In genomic region chr5:53139140-53139539, GRCm38 (mm10) we compare ENCODE assay signal across 19 mouse cellular contexts.
DNase-seq lines count a peak whose midpoint lies in the region; ATAC-seq and TF ChIP-seq lines count a peak whose summit lies in the region.
"Had no signal": no experiment of that assay in that cellular context is flagged by ENCODE, and none has a peak within 500 bp of the region (broad histone marks: within the 10 kb centered on the region; RNA-seq: fewer than 3 reads in every experiment).

No protein-coding gene starts in this region.

- H3K4me2 ChIP-seq in heart, embryonic 11.5 days, result peak overlapping the region; percentile 11
- H3K4me2 ChIP-seq in midbrain, embryonic 15.5 days, result no peak overlapping the region
- H3K4me2 ChIP-seq in kidney, embryonic 16.5 days (replicated peaks; ENCODE audit: low read depth, low read length), result no peak overlapping the region
- H3K4me2 ChIP-seq: kidney, embryonic 15.5 days had no signal

- DNase-seq in heart, postnatal 14 days, result no peak
- DNase-seq in left cerebral cortex, adult 2 months (ENCODE audit: extremely low spot score in 1 of 2, low spot score in 2 of 2), result no peak
- no peak for DNase-seq in left cerebral cortex, adult 9 months (ENCODE audit: low spot score in 2 of 2)
- no peak for DNase-seq in forebrain, embryonic 10.5 days (ENCODE audit: extremely low spot score, low spot score)
- DNase-seq: adrenal gland, postnatal 14 days; cerebellum, postnatal 14 days; embryo, embryonic 11 days; gastrocnemius, postnatal 25 days; layer of hippocampus, postnatal 36 days; left cerebral cortex, postnatal 4 days; lung, adult 18-20 months had no signal

- no peak overlapping the region for H3K27ac ChIP-seq in heart, embryonic 11.5 days (ENCODE audit: low read depth, low read length)
- peak overlapping the region; percentile 51; the same call in 1 of the 2 replicates for H3K27ac ChIP-seq in left cerebral cortex, adult 2 months
- peak overlapping the region; percentile 74 for H3K27ac ChIP-seq in forebrain, embryonic 10.5 days
- 0 out of 2 replicates have a peak overlapping the region, but pooled peaks have one; percentile 13 for H3K27ac ChIP-seq in midbrain, embryonic 15.5 days
- no peak overlapping the region for H3K27ac ChIP-seq in kidney, embryonic 16.5 days (ENCODE audit: low read length)
- H3K27ac ChIP-seq: kidney, embryonic 15.5 days had no signal

- H3K9ac ChIP-seq in heart, embryonic 11.5 days (ENCODE audit: low read depth, low read length), result peak overlapping the region; percentile 59
- no peak overlapping the region for H3K9ac ChIP-seq in midbrain, embryonic 15.5 days
- H3K9ac ChIP-seq in kidney, embryonic 16.5 days (replicated peaks; ENCODE audit: low read length), result no peak overlapping the region
- H3K9ac ChIP-seq: kidney, embryonic 15.5 days had no signal

- ATAC-seq in heart, embryonic 11.5 days (replicated peaks; ENCODE audit: insufficient number of reproducible peaks, low FRiP score, low TSS enrichment), result no peak
- ATAC-seq in midbrain, embryonic 15.5 days (replicated peaks), result no peak
- ATAC-seq in kidney, embryonic 16.5 days (ENCODE audit: low FRiP score, low TSS enrichment), result no peak
- ATAC-seq: activated CD4-positive, CD25-positive, alpha-beta regulatory T cell, adult 4 months; inflammation-experienced regulatory T-cells, adult 6 months; Patski had no signal

- no peaks in the 10 kb centered on the region for H3K27me3 ChIP-seq in heart, embryonic 11.5 days (ENCODE audit: control insufficient read depth, insufficient read depth, low read length)
- peaks cover 5% of the 10 kb centered on the region; the same call in 1 of the 2 replicates for H3K27me3 ChIP-seq in forebrain, embryonic 10.5 days (ENCODE audit: poor library complexity, severe bottlenecking)
- H3K27me3 ChIP-seq in midbrain, embryonic 15.5 days (replicated peaks), result no peaks in the 10 kb centered on the region
- no peaks in the 10 kb centered on the region for H3K27me3 ChIP-seq in kidney, embryonic 16.5 days (ENCODE audit: insufficient read depth, low read length)
- H3K27me3 ChIP-seq: kidney, embryonic 15.5 days; Patski had no signal

- H3K9me3 ChIP-seq in heart, embryonic 11.5 days (replicated peaks; ENCODE audit: control insufficient read depth, low read length), result no peaks in the 10 kb centered on the region
- no peaks in the 10 kb centered on the region; the same call in 1 of the 2 replicates for H3K9me3 ChIP-seq in forebrain, embryonic 10.5 days
- H3K9me3 ChIP-seq in midbrain, embryonic 15.5 days, result no peaks in the 10 kb centered on the region
- H3K9me3 ChIP-seq in kidney, embryonic 16.5 days (ENCODE audit: low read length), result no peaks in the 10 kb centered on the region
- H3K9me3 ChIP-seq: hindbrain, embryonic 10.5 days; kidney, embryonic 15.5 days had no signal

- H3K4me1 ChIP-seq in heart, embryonic 11.5 days (ENCODE audit: control insufficient read depth, insufficient read depth, low read length), result peaks cover 14% of the 10 kb centered on the region; the same call in 1 of the 2 replicates
- peaks cover 29% of the 10 kb centered on the region for H3K4me1 ChIP-seq in forebrain, embryonic 10.5 days
- peaks cover 7% of the 10 kb centered on the region; the same call in 1 of the 2 replicates for H3K4me1 ChIP-seq in midbrain, embryonic 15.5 days
- no peaks in the 10 kb centered on the region for H3K4me1 ChIP-seq in kidney, embryonic 16.5 days (ENCODE audit: insufficient read depth, low read length)
- H3K4me1 ChIP-seq: kidney, embryonic 15.5 days had no signal

- intact Hi-C loops in heart, postnatal 14 days (cut with DNase I), result no loop called here
- intact Hi-C loops in left cerebral cortex, adult 2 months (cut with DNase I), result no loop called here

- no peak for TF ChIP-seq CTCF in left cerebral cortex, adult 2 months (IDR thresholded peaks at IDR 0.05)

- no peak overlapping the region for H3K4me3 ChIP-seq in heart, embryonic 11.5 days (ENCODE audit: low read depth, low read length)
- H3K4me3 ChIP-seq in left cerebral cortex, adult 2 months, result no peak overlapping the region
- peak overlapping the region; percentile 25; the same call in 1 of the 2 replicates for H3K4me3 ChIP-seq in forebrain, embryonic 10.5 days
- no peak overlapping the region for H3K4me3 ChIP-seq in midbrain, embryonic 15.5 days
- H3K4me3 ChIP-seq in kidney, embryonic 16.5 days (ENCODE audit: low read length), result no peak overlapping the region
- H3K4me3 ChIP-seq: hindbrain, embryonic 10.5 days; kidney, embryonic 15.5 days had no signal

- WGBS in heart, embryonic 11.5 days (ENCODE audit: insufficient replicate concordance), result 10% methylated on average over 4 of the region's 4 CpGs
- 28% methylated on average over 4 of the region's 4 CpGs for WGBS in forebrain, embryonic 10.5 days
- 17% methylated on average over 4 of the region's 4 CpGs for WGBS in midbrain, embryonic 15.5 days
- WGBS in kidney, embryonic 16.5 days, result 49% methylated on average over 4 of the region's 4 CpGs

- H3K36me3 ChIP-seq in heart, embryonic 11.5 days (ENCODE audit: control insufficient read depth, insufficient read depth, low read length), result no peaks in the 10 kb centered on the region
- no peaks in the 10 kb centered on the region; the same call in 1 of the 2 replicates for H3K36me3 ChIP-seq in forebrain, embryonic 10.5 days (replicated peaks)
- H3K36me3 ChIP-seq in midbrain, embryonic 15.5 days (replicated peaks), result no peaks in the 10 kb centered on the region
- peaks cover 8% of the 10 kb centered on the region; the same call in 1 of the 2 replicates for H3K36me3 ChIP-seq in kidney, embryonic 16.5 days (ENCODE audit: insufficient read depth, low read length)
- H3K36me3 ChIP-seq: hindbrain, embryonic 10.5 days had no signal

Comparison
In these comparisons a context has a peak if more than half of its experiments do, and no peak if none do; other contexts are left out.
1. H3K27ac ChIP-seq: peak in left cerebral cortex, adult 2 months (single experiment), forebrain, embryonic 10.5 days (single experiment) and midbrain, embryonic 15.5 days (single experiment); none in heart, embryonic 11.5 days (single experiment) and kidney, embryonic 16.5 days (single experiment).